Mouse (Mus musculus) heart, postnatal 0 days (tissue): Measurements from ENCODE around the gene Def6. TPM values are rescaled to one million over a fixed set of nuclear protein-coding genes. Genes with fewer than 3 reads are reported as not detected.

Experiments used
- ATAC-seq: fragments of 200-750 bp; cut with Nextera tagmentation; 2 replicates; pipeline ENCODE4 v1.8.0; 2017; ENCODE audit warnings: low read depth, moderate number of reproducible peaks, moderate library complexity; ENCODE audit not compliant: insufficient read depth
- DNase-seq: peaks from one replicate; pipeline ENCODE4 v3.0.0-alpha.2; 2016; ENCODE audit warnings: low spot score
- H3K27ac ChIP-seq: fragments of 300-500 bp; sonication (generic); 2 replicates; pipeline ENCODE4 v1.5.1; 2014; ENCODE audit warnings: low read depth, mild to moderate bottlenecking
- H3K27me3 ChIP-seq: fragments of 300-500 bp; sonication (generic); 2 replicates; pipeline ENCODE4 v1.6.1; 2014; ENCODE audit warnings: low read length, mixed read lengths; ENCODE audit not compliant: control insufficient read depth, insufficient read depth
- H3K36me3 ChIP-seq: fragments of 300-500 bp; sonication (generic); replicated peaks from 2 replicates; pipeline ENCODE4 v1.6.1; 2014; ENCODE audit warnings: low read length, mixed read lengths; ENCODE audit not compliant: control insufficient read depth, insufficient read depth
- H3K4me1 ChIP-seq: fragments of 300-500 bp; sonication (generic); 2 replicates; pipeline ENCODE4 v1.6.1; 2014; ENCODE audit warnings: antibody characterized with exemption; ENCODE audit not compliant: control insufficient read depth, insufficient read depth
- H3K4me2 ChIP-seq: fragments of 300-500 bp; sonication (generic); 2 replicates; pipeline ENCODE4 v1.6.1; 2014; ENCODE audit warnings: low read depth, mild to moderate bottlenecking, low read length, moderate library complexity
- H3K4me3 ChIP-seq: fragments of 300-500 bp; sonication (generic); 2 replicates; pipeline ENCODE4 v1.5.1; 2014; ENCODE audit warnings: low read depth, low read length
- H3K9ac ChIP-seq: fragments of 300-500 bp; sonication (generic); replicated peaks from 2 replicates; pipeline ENCODE4 v1.6.1; 2014; ENCODE audit warnings: low read depth, low read length, mixed read lengths
- H3K9me3 ChIP-seq: fragments of 300-500 bp; sonication (generic); replicated peaks from 2 replicates; pipeline ENCODE4 v1.6.1; 2016; ENCODE audit warnings: low read length; ENCODE audit not compliant: control insufficient read depth
- CTCF ChIP-seq: IDR thresholded peaks from 2 replicates; pipeline ENCODE4 v1.5.1; 2016; ENCODE audit warnings: antibody characterized with exemption, control low read depth, low read depth
- EP300 ChIP-seq: IDR thresholded peaks from 2 replicates; pipeline ENCODE4 v1.6.1; 2016; ENCODE audit warnings: antibody characterized with exemption, low read depth
- WGBS: fragments of 180-500 bp; shearing (Covaris S2); extraction: QIAGEN DNeasy Blood & Tissue Kit; methylation state at CpG from one replicate; pipeline ENCODE4 v1.1.7; 2014; 5-methylcytosine and 5-hydroxymethylcytosine counted together
- polyA plus RNA-seq: library from polyadenylated mRNA; unstranded; fragments of >200 nt; fragmentation: Nextera tagmentation; extraction: Ambion mirVana; gene quantifications from 2 replicates; pipeline ENCODE4 v1.2.1, GENCODE M21; 2015
- total RNA-seq: library from RNA; depleted of rRNA; stranded (reverse); fragments of >200 nt; gene quantifications from 2 replicates; pipeline ENCODE4 v1.2.3, GENCODE M21; 2014; ENCODE audit warnings: low replicate concordance

Def6 gene
- total and polyA plus RNA-seq, 2 experiments from 2014 or later, result 2.8 to 3.5 TPM

GRCm38 (mm10) chr17:28252281-28252648 lies 44.7 kb downstream of the Def6 start:
- DNase-seq (peak; percentile 24), ATAC-seq (peak; percentile 15; the same call in 1 of the 2 replicates)
- H3K9ac ChIP-seq, result no peak overlapping the region
- no peaks in the 10 kb centered on the region for H3K27me3 ChIP-seq
- peak overlapping the region; percentile 23; the same call in 1 of the 2 replicates for H3K27ac ChIP-seq
- peaks cover 46% of the 10 kb centered on the region for H3K4me1 ChIP-seq
- no peaks in the 10 kb centered on the region for H3K9me3 ChIP-seq
- no peak overlapping the region for H3K4me3 ChIP-seq
- WGBS, result 45% methylated on average over 5 of the region's 5 CpGs
- H3K4me2 ChIP-seq, result no peak overlapping the region
- no peaks in the 10 kb centered on the region; the same call in 1 of the 2 replicates for H3K36me3 ChIP-seq
- TF ChIP-seq CTCF (no peak), EP300 (no peak)

GRCm38 (mm10) chr17:28253216-28253615 lies 45.6 kb downstream of the Def6 start:
- Histone ChIP-seq H3K9ac (no peak overlapping the region), H3K9me3 (no peaks in the 10 kb centered on the region), H3K27ac (no peak overlapping the region), H3K4me1 (peaks cover 52% of the 10 kb centered on the region), H3K27me3 (no peaks in the 10 kb centered on the region), H3K4me3 (no peak overlapping the region), H3K4me2 (no peak overlapping the region), H3K36me3 (no peaks in the 10 kb centered on the region; the same call in 1 of the 2 replicates)
- peak; percentile 21 for DNase-seq
- 0 out of 2 replicates have a peak, but pooled peaks have one; percentile 27 for ATAC-seq
- TF ChIP-seq CTCF (no peak), EP300 (no peak)
- 67% methylated on average over 7 of the region's 7 CpGs for WGBS

- H3K4me3 ChIP-seq, result no peak overlapping the region
- WGBS, result 68% methylated on average over 4 of the region's 4 CpGs
- no peak overlapping the region for H3K9ac ChIP-seq
- no peaks in the 10 kb centered on the region for H3K36me3 ChIP-seq
- H3K9me3 ChIP-seq, result no peaks in the 10 kb centered on the region; the same call in 1 of the 2 replicates
- TF ChIP-seq CTCF, result no peak
- no peak for TF ChIP-seq EP300
- ATAC-seq (no peak), DNase-seq (no peak)
- H3K4me1 ChIP-seq, result peaks cover 44% of the 10 kb centered on the region
- H3K27me3 ChIP-seq, result no peaks in the 10 kb centered on the region
- H3K4me2 ChIP-seq, result no peak overlapping the region
- no peak overlapping the region for H3K27ac ChIP-seq
Measured at GRCm38 (mm10) chr17:28254804-28255203, 47.2 kb downstream of the Def6 start.

DNA sequence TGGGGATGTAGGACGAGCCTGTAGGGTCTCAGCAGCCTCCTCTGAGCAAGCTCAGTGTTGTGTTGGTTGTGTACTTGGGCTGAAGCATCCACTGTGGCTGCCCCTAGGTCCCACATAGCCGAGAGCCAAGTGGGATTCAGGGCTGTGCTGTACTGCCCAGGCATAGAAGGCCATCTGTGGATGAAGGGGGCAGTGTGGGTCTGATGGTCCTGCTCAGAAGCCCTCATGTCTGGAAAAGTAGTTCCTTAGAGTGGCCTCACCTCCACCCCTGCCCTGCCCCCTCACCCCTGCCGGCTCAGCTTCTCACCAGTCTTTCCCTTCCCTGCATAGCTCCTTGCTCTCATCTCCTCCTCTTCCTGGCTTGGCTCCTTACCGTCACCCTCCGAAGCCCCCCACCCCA lies 48.1 kb downstream of the Def6 start:
- H3K4me2 ChIP-seq, result no peak overlapping the region
- ATAC-seq (no peak), DNase-seq (no peak)
- H3K27ac ChIP-seq, result peak overlapping the region; percentile 85
- 33% methylated on average over 5 of the region's 5 CpGs for WGBS
- H3K4me1 ChIP-seq, result peaks cover 44% of the 10 kb centered on the region
- no peaks in the 10 kb centered on the region for H3K27me3 ChIP-seq
- no peak overlapping the region for H3K9ac ChIP-seq
- no peak overlapping the region for H3K4me3 ChIP-seq
- H3K36me3 ChIP-seq, result no peaks in the 10 kb centered on the region
- TF ChIP-seq EP300 (no peak), CTCF (no peak)
- no peaks in the 10 kb centered on the region; the same call in 1 of the 2 replicates for H3K9me3 ChIP-seq

DNA sequence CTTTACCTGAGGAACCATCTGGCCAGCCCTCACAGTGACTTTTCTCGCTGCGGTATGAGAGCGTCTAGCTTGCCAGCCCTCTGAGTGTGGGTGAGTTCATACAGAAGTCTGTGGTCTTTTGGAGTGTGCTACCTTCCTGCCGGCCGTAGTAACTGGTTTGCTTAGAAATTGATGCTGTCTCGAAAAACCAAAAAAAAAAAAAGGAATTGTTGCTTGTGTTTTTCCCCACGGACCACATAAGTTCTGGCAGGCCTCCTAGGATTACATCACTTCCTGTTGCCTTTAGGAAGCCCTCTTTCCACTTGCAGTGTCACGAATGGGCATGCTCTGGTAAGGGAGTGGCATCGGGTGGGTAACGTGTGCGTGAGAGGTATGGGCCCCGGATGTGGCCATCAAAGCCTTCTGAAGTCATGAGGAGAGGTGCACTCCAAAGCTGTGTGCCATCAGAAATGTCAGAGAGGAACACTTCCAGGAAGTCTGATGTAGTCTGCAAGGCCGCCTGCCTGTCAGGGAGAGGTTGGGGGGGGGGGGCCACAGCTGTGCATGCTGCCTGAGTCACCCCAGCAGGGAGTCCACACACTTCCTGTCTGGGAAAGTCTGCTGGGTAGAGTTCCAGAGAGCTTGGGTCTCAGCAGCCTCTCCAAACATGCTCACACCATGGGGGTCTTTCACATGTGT lies 49.2 kb downstream of the Def6 start:
- peak; percentile 71 for ATAC-seq
- 45% methylated on average over 13 of the region's 13 CpGs for WGBS

DNA sequence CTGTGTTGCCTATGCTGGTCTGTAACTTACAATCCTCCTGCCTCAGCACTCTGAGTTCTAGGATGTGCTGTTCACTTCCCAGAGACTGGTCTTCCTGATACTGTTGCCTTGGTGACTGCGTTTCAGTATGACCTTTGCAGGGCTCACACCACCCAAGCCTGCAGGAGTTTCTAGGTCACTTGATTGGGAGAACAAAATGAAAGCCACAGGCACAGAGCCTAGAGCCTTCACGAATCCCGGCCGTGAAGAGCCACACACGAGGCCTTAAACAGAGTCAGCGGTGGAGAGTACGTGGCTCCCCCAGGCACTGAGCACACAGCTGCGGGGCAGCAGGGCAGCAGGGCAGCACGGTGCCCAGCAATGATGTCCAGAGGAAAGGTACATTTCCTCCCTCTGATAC lies 50.7 kb downstream of the Def6 start:
- no peak for ATAC-seq
- no peak overlapping the region for H3K27ac ChIP-seq
- no peak overlapping the region for H3K9ac ChIP-seq
- 84% methylated on average over 9 of the region's 9 CpGs for WGBS
- no peaks in the 10 kb centered on the region for H3K36me3 ChIP-seq
- H3K4me3 ChIP-seq, result no peak overlapping the region
- no peak overlapping the region for H3K4me2 ChIP-seq
- H3K9me3 ChIP-seq, result no peaks in the 10 kb centered on the region; the same call in 1 of the 2 replicates
- no peaks in the 10 kb centered on the region for H3K27me3 ChIP-seq
- peaks cover 23% of the 10 kb centered on the region for H3K4me1 ChIP-seq
- no peak for TF ChIP-seq CTCF
- TF ChIP-seq EP300, result no peak
- DNase-seq, result no peak

More for the DNA sequence above, 49.2 kb downstream of the Def6 start:
- peak overlapping the region; percentile 85 for H3K27ac ChIP-seq
- H3K9me3 ChIP-seq, result no peaks in the 10 kb centered on the region; the same call in 1 of the 2 replicates
- H3K36me3 ChIP-seq, result no peaks in the 10 kb centered on the region
- H3K4me3 ChIP-seq, result no peak overlapping the region
- peaks cover 38% of the 10 kb centered on the region for H3K4me1 ChIP-seq
- H3K9ac ChIP-seq, result no peak overlapping the region
- DNase-seq, result peak; percentile 70
- TF ChIP-seq EP300 (peak; percentile 67; the same call in 1 of the 2 replicates), CTCF (no peak)
- H3K27me3 ChIP-seq, result no peaks in the 10 kb centered on the region
- H3K4me2 ChIP-seq, result peak overlapping the region; percentile 45
